Mouse (Mus musculus) heart, embryonic 13.5 days (tissue): ENCODE measurements around the gene Cuedc2. TPM values are rescaled to one million over a fixed set of nuclear protein-coding genes. Genes with fewer than 3 reads are reported as not detected.

Source experiments
- ATAC-seq: fragments of 200-750 bp; cut with Nextera tagmentation; 2 replicates; pipeline ENCODE4 v1.8.0; 2017; ENCODE audit warnings: moderate TSS enrichment; ENCODE audit not compliant: insufficient number of reproducible peaks, low FRiP score, low TSS enrichment; ENCODE audit errors: extremely low read depth
- H3K27ac ChIP-seq: fragments of 300-500 bp; sonication (generic); replicated peaks from 2 replicates; pipeline ENCODE4 v1.5.1; 2015; ENCODE audit warnings: moderate library complexity, mild to moderate bottlenecking, inconsistent platforms
- H3K27me3 ChIP-seq: fragments of 300-500 bp; sonication (generic); replicated peaks from 2 replicates; pipeline ENCODE4 v1.6.1; 2015; ENCODE audit warnings: mild to moderate bottlenecking, inconsistent platforms
- H3K36me3 ChIP-seq: fragments of 300-500 bp; sonication (generic); 2 replicates; pipeline ENCODE4 v1.6.1; 2015; ENCODE audit warnings: mild to moderate bottlenecking, inconsistent platforms
- H3K4me1 ChIP-seq: fragments of 300-500 bp; sonication (generic); 2 replicates; pipeline ENCODE4 v1.6.1; 2015; ENCODE audit warnings: inconsistent platforms
- H3K4me2 ChIP-seq: fragments of 300-500 bp; sonication (generic); 2 replicates; pipeline ENCODE4 v1.6.1; 2015; ENCODE audit warnings: inconsistent platforms, mild to moderate bottlenecking, moderate library complexity
- H3K4me3 ChIP-seq: fragments of 300-500 bp; sonication (generic); 2 replicates; pipeline ENCODE4 v1.5.1; 2015; ENCODE audit warnings: moderate library complexity, mild to moderate bottlenecking, inconsistent platforms
- H3K9ac ChIP-seq: fragments of 300-500 bp; sonication (generic); 2 replicates; pipeline ENCODE4 v1.6.1; 2015; ENCODE audit warnings: inconsistent platforms, mild to moderate bottlenecking, moderate library complexity
- H3K9me3 ChIP-seq: fragments of 300-500 bp; sonication (generic); 2 replicates; pipeline ENCODE4 v1.6.1; 2016; ENCODE audit warnings: inconsistent platforms
- WGBS: fragments of 180-500 bp; shearing (Covaris S2); methylation state at CpG from one replicate; pipeline ENCODE4 v1.1.7; 2015; ENCODE audit warnings: mixed read lengths; 5-methylcytosine and 5-hydroxymethylcytosine counted together
- polyA plus RNA-seq: library from polyadenylated mRNA; unstranded; fragments of >200 nt; fragmentation: Nextera tagmentation; extraction: Ambion mirVana; gene quantifications from 2 replicates; pipeline ENCODE4 v1.2.1, GENCODE M21; 2015

The Cuedc2 gene
- polyA plus RNA-seq: 114 and 131 TPM in 2 replicates

DNA sequence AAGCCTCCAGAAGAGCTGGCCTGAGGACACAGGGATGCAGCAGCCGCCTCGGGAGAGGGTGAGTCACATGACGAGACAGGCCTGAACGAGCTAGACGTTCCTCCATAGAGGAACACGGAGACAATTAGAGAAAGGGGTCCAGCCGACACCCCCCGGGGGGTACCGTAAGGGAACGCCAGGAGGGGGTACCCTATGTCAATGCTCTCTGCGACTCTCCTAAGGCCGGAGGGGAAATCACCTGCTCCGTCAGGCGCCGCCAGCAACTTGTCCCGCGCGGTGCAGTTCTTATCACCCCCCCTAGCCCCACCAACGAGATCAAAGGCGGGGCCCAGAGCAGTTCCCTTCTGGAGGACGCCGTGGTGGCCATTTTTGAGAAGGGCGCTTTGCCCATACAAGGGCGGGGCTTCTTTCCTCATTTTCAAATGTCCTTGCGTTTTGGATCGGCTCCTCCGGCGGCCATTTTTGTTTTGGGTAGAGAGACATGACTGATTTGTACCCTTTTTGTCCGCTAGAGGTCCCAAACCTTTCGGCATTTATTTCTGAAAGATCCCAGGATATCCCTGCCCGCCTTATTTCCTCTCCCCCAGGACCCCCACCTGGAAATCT is at the start of gene Cuedc2:
TSS of gene Cuedc2 (minus strand) at position 372 of the 606 bp plus-strand sequence.
- Histone ChIP-seq H3K4me3 (peak within 1 kb of the TSS; percentile 87), H3K4me2 (peak within 1 kb of the TSS; percentile 88), H3K9me3 (no peaks in the 10 kb centered on the region), H3K27me3 (peaks cover 12% of the 10 kb centered on the region), H3K4me1 (peaks cover 20% of the 10 kb centered on the region), H3K27ac (peak within 1 kb of the TSS; percentile 48; the same call in 1 of the 2 replicates), H3K9ac (peak within 1 kb of the TSS; percentile 91), H3K36me3 (no peaks in the 10 kb centered on the region)
- WGBS: under 1% methylated on average over 31 of the region's 31 CpGs
- peak; percentile 82 for ATAC-seq

- Histone ChIP-seq H3K4me1 (no peaks in the 10 kb centered on the region), H3K36me3 (peaks cover 95% of the 10 kb centered on the region), H3K9ac (no peak overlapping the region), H3K4me3 (no peak overlapping the region), H3K4me2 (no peak overlapping the region), H3K9me3 (no peaks in the 10 kb centered on the region), H3K27me3 (no peaks in the 10 kb centered on the region), H3K27ac (no peak overlapping the region)
- 90% methylated on average over 9 of the region's 9 CpGs for WGBS
- no peak for ATAC-seq
Measured at GRCm38 (mm10) chr19:46382275-46382674, 43.8 kb upstream of the Cuedc2 start.

DNA sequence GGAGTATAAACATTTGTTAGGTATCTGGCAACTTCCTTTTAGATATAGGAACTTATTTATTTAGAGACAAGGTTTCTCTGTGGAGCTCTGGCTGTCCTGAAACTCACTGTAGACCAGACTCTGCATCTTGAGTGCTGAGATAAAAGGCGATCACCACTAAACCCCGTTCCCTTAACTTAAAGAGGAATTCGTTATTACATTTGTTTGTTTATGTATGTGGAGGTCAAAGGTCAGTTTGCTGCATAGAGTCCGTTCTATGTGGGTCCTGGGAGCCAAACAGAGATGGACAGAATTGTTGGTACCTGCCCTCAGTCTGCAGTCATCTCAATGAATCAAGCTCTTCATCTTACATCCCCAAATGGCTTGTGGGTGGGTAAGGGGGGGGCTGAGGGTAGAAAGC is 37.4 kb upstream of the Cuedc2 start:
- H3K27ac ChIP-seq: no peak overlapping the region
- WGBS: 51% methylated on average over 4 of the region's 4 CpGs
- H3K36me3 ChIP-seq: peaks cover 50% of the 10 kb centered on the region
- H3K9me3 ChIP-seq: no peaks in the 10 kb centered on the region
- H3K4me2 ChIP-seq: no peak overlapping the region
- no peak for ATAC-seq
- H3K27me3 ChIP-seq: no peaks in the 10 kb centered on the region
- H3K4me1 ChIP-seq: no peaks in the 10 kb centered on the region
- H3K4me3 ChIP-seq: no peak overlapping the region
- no peak overlapping the region for H3K9ac ChIP-seq

DNA sequence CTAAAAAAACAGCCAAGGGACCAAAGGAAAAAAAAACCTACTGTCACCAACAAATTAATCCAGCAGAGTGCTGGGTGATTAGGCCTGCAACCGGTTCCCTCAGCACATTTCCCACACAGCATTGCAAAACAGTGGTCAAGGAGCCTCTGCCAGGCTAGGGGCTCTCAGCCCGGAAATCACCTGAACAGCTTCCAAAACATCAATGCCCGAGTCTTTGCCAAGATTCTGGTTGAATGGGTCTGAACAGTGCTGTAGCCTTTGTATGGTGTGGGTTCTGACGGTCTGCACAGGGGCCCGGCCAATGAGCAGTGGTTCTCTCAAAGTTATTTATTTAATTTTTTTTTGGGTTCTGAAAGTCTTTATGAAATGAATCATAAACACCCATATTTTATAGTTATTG is 37.0 kb upstream of the Cuedc2 start:
- H3K9me3 ChIP-seq: no peaks in the 10 kb centered on the region
- WGBS: 68% methylated on average over 5 of the region's 5 CpGs
- H3K4me1 ChIP-seq: no peaks in the 10 kb centered on the region
- ATAC-seq: no peak
- H3K27ac ChIP-seq: no peak overlapping the region
- no peak overlapping the region for H3K4me3 ChIP-seq
- peaks cover 46% of the 10 kb centered on the region for H3K36me3 ChIP-seq
- H3K27me3 ChIP-seq: no peaks in the 10 kb centered on the region
- no peak overlapping the region for H3K9ac ChIP-seq
- H3K4me2 ChIP-seq: no peak overlapping the region

- WGBS: 48% methylated on average over 21 of the region's 21 CpGs
- no peak for ATAC-seq
Measured at GRCm38 (mm10) chr19:46374477-46375088, 36.1 kb upstream of the Cuedc2 start.

GRCm38 (mm10) chr19:46369204-46369603 is 30.7 kb upstream of the Cuedc2 start:
- H3K36me3 ChIP-seq: no peaks in the 10 kb centered on the region
- H3K4me3 ChIP-seq: no peak overlapping the region
- no peak overlapping the region for H3K4me2 ChIP-seq
- 0 out of 2 replicates have a peak, but pooled peaks cover 2% of the 10 kb centered on the region for H3K4me1 ChIP-seq
- H3K27ac ChIP-seq: no peak overlapping the region
- no peaks in the 10 kb centered on the region for H3K9me3 ChIP-seq
- no peaks in the 10 kb centered on the region for H3K27me3 ChIP-seq
- no peak overlapping the region for H3K9ac ChIP-seq
- ATAC-seq: no peak
- 7% methylated on average over 4 of the region's 4 CpGs for WGBS

More at GRCm38 (mm10) chr19:46374477-46375088, 36.1 kb upstream of the Cuedc2 start:
- no peak overlapping the region for H3K4me3 ChIP-seq
- no peaks in the 10 kb centered on the region for H3K27me3 ChIP-seq
- no peaks in the 10 kb centered on the region for H3K9me3 ChIP-seq
- no peak overlapping the region for H3K4me2 ChIP-seq
- no peak overlapping the region for H3K27ac ChIP-seq
- H3K9ac ChIP-seq: no peak overlapping the region
- peaks cover 37% of the 10 kb centered on the region for H3K36me3 ChIP-seq
- no peaks in the 10 kb centered on the region for H3K4me1 ChIP-seq

DNA sequence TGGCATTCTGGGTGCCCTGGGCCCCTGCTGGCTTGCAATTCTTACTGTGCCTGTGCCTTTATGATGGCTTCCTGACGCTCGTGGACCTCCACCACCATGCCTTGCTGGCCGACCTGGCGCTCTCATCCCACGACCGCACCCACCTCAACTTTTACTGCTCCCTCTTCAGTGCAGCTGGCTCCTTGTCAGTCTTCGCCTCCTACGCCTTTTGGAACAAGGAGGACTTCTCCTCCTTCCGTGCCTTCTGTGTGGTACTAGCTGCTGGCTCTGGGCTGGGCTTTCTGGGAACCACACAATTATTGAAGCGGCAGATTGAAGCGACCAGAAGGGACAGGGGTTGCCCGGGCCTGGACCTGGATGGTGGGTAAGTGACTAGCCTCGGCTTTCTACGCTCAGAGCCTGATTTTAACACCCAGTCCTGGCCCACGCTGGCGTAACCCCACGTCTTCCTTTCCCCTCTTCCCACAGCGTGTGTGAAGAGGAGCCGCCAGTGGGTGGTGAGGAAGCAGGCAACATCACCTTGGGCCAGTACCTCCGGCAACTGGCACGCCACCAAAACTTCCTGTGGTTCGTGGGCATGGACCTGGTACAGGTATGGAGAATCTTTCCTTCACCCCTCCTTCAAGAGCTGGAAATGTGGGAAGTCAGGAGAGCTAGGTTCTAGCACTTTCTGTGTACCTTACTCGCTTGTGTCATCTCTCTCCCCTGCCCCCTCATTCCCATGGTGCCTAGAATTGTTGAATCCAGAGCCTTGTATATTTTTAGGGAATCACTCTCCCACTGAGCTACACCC is 29.5 kb upstream of the Cuedc2 start:
- H3K36me3 ChIP-seq: no peaks in the 10 kb centered on the region

DNA sequence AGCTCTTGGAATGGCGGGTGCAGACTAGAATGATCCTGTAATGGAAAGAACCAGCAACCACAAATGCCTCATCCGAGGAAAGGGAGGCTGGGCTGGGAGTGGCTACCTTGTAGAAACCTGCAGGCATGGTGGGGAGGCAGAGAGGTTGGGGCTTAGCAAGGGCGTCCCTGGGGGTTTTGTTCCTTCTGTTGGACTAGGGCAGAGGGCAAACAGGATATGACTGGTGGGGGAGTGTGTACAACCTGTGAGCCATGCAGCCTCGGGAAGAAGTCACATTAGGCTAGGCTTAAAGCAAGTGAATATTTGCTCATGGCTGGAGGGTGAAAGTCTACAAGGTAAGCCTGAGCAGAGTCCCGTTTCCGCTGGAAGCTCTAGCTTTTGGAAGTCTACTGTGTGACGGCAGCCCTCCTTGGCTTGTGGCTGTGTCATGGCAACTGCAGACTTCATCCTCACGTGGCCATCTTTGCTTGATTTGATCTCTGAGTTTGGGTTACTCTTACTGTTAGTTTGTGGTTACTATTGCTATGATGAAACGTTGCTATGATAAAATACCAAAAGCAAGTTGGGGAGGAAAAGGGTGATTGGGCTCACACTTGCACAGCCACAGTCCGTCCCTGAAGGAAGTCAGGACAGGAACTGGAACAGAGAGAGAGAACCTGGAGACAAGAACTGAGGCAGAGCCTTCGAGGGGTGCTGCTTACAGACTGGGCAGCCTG is 24.9 kb upstream of the Cuedc2 start:
- ATAC-seq: no peak
- WGBS: 74% methylated on average over 11 of the region's 11 CpGs

More for the DNA sequence above, 29.5 kb upstream of the Cuedc2 start:
- Histone ChIP-seq H3K27me3 (no peaks in the 10 kb centered on the region), H3K27ac (no peak overlapping the region), H3K4me3 (no peak overlapping the region), H3K9ac (no peak overlapping the region), H3K4me2 (no peak overlapping the region), H3K9me3 (no peaks in the 10 kb centered on the region), H3K4me1 (0 out of 2 replicates have a peak, but pooled peaks cover 2% of the 10 kb centered on the region)
- no peak for ATAC-seq
- WGBS: 76% methylated on average over 23 of the region's 23 CpGs

GRCm38 (mm10) chr19:46362104-46362503 is 23.6 kb upstream of the Cuedc2 start:
- no peak for ATAC-seq
- no peaks in the 10 kb centered on the region for H3K9me3 ChIP-seq
- peaks cover 9% of the 10 kb centered on the region for H3K4me1 ChIP-seq
- no peak overlapping the region for H3K4me3 ChIP-seq
- whole genome bisulfite sequencing: 79% methylated on average over 8 of the region's 8 CpGs
- H3K27me3 ChIP-seq: peaks cover 17% of the 10 kb centered on the region
- no peaks in the 10 kb centered on the region for H3K36me3 ChIP-seq
- no peak overlapping the region for H3K27ac ChIP-seq
- no peak overlapping the region for H3K4me2 ChIP-seq
- H3K9ac ChIP-seq: no peak overlapping the region

More for the DNA sequence above, 24.9 kb upstream of the Cuedc2 start:
- no peaks in the 10 kb centered on the region for H3K9me3 ChIP-seq
- no peaks in the 10 kb centered on the region for H3K36me3 ChIP-seq
- H3K4me3 ChIP-seq: no peak overlapping the region
- no peak overlapping the region for H3K9ac ChIP-seq
- H3K27me3 ChIP-seq: peaks cover 3% of the 10 kb centered on the region
- H3K4me1 ChIP-seq: no peaks in the 10 kb centered on the region
- no peak overlapping the region for H3K27ac ChIP-seq
- H3K4me2 ChIP-seq: no peak overlapping the region

GRCm38 (mm10) chr19:46358381-46358780 is 19.9 kb upstream of the Cuedc2 start:
- H3K9ac ChIP-seq: no peak overlapping the region
- H3K27ac ChIP-seq: no peak overlapping the region; the same call in 1 of the 2 replicates
- H3K4me1 ChIP-seq: peaks cover 18% of the 10 kb centered on the region
- WGBS: 57% methylated on average over 4 of the region's 4 CpGs
- H3K4me2 ChIP-seq: peak overlapping the region; percentile 79; the same call in 1 of the 2 replicates
- peaks cover 24% of the 10 kb centered on the region for H3K27me3 ChIP-seq
- H3K36me3 ChIP-seq: no peaks in the 10 kb centered on the region
- H3K9me3 ChIP-seq: no peaks in the 10 kb centered on the region
- ATAC-seq: no peak
- H3K4me3 ChIP-seq: no peak overlapping the region
